Mouse (Mus musculus) intestine, embryonic 14.5 days (tissue): ENCODE measurements around the gene Tuba1c. TPM values are rescaled to one million over a fixed set of nuclear protein-coding genes. Genes with fewer than 3 reads are reported as not detected.

Source experiments
- ATAC-seq: fragments of 200-750 bp; cut with Nextera tagmentation; replicated peaks from 2 replicates; pipeline ENCODE4 v1.8.0; 2017; ENCODE audit warnings: low read depth, moderate number of reproducible peaks, moderate TSS enrichment, moderate library complexity; ENCODE audit not compliant: low FRiP score, low TSS enrichment
- DNase-seq: peaks from one replicate; pipeline ENCODE4 v3.0.0-alpha.2; 2018; ENCODE audit warnings: low spot score
- H3K27ac ChIP-seq: fragments of 300-500 bp; sonication (generic); 2 replicates; pipeline ENCODE4 v1.5.1; 2014; ENCODE audit warnings: low read depth, mild to moderate bottlenecking, control low read depth
- H3K27me3 ChIP-seq: fragments of 300-500 bp; sonication (generic); replicated peaks from 2 replicates; pipeline ENCODE4 v1.6.1; 2014; ENCODE audit warnings: low read length, control low read depth; ENCODE audit not compliant: control insufficient read depth, insufficient read depth
- H3K36me3 ChIP-seq: fragments of 300-500 bp; sonication (generic); 2 replicates; pipeline ENCODE4 v1.6.1; 2014; ENCODE audit warnings: low read length, control low read depth; ENCODE audit not compliant: control insufficient read depth, insufficient read depth
- H3K4me1 ChIP-seq: fragments of 300-500 bp; sonication (generic); replicated peaks from 2 replicates; pipeline ENCODE4 v1.6.1; 2014; ENCODE audit warnings: low read length, control low read depth, mixed read lengths; ENCODE audit not compliant: control insufficient read depth, insufficient read depth
- H3K4me2 ChIP-seq: fragments of 300-500 bp; sonication (generic); 2 replicates; pipeline ENCODE4 v1.6.1; 2014; ENCODE audit warnings: low read length
- H3K4me3 ChIP-seq: fragments of 300-500 bp; sonication (generic); 2 replicates; pipeline ENCODE4 v1.5.1; 2014; ENCODE audit warnings: low read depth, low read length, control low read depth, mixed read lengths
- H3K9ac ChIP-seq: fragments of 300-500 bp; sonication (generic); 2 replicates; pipeline ENCODE4 v1.6.1; 2014; ENCODE audit warnings: mild to moderate bottlenecking, low read length
- H3K9me3 ChIP-seq: fragments of 300-500 bp; sonication (generic); 2 replicates; pipeline ENCODE4 v1.6.1; 2016; ENCODE audit warnings: low read length, control low read depth; ENCODE audit not compliant: control insufficient read depth
- WGBS: fragments of 180-500 bp; shearing (Covaris S2); extraction: QIAGEN DNeasy Blood & Tissue Kit; methylation state at CpG from one replicate; pipeline ENCODE4 v1.1.7; 2014; 5-methylcytosine and 5-hydroxymethylcytosine counted together
- microRNA-seq: library from miRNA; unstranded; fragments of <30 nt; microRNA quantifications from one replicate; pipeline ENCODE4, GENCODE M21; 2016
- polyA plus RNA-seq: library from polyadenylated mRNA; unstranded; fragments of >200 nt; fragmentation: Nextera tagmentation; extraction: Ambion mirVana; gene quantifications from 2 replicates; pipeline ENCODE4 v1.2.1, GENCODE M21; 2014

Tuba1c gene
- polyA plus RNA-seq, 1 experiment from 2014 or later, result 276 TPM

DNA sequence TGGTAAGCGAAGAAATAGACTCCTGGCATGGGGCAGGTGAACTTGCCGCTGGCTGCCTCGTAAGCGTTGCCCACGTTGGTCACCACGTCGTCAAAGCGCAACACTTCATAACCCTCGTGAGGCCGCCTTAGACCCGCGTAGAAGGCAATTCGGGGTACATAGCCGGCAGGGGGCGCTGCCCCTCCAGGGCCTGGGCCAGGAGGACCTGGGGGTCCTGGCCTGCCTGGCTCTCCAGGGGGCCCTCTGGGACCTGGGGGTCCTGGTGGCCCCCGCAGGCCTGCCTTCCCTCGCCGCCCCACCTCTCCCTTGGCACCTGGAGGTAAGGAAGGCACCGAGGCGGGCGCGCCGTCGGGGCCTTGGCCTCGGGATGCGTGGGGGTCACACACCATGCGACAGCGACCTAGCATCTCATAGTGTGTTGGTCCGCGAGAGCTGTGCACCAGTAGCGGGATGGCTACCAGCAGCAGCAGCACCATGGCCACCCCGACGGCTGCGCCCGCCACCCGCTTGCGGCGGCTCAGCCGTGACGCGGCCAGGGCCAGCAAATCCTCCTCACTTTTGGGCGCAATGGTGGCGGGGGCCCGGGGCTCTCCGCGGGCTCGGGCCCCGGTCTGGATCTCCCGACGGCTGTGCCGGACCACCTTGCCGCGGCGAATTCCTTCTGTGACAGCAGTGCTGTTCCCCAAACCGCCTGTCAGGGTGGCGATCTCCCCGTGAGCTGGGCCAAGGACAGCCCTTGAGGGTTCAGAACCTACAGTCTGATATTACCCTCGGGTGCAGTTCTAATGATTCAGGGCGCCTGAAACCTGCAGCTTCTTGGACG is 57.8 kb downstream of the Tuba1c start, which contains the start of gene C1ql4:
TSS of gene C1ql4 (minus strand) at position 565 of the 823 bp plus-strand sequence.
- WGBS, result 10% methylated on average over 60 of the region's 60 CpGs
- no peak within 1 kb of the TSS for H3K9ac ChIP-seq

More for the DNA sequence above, 57.8 kb downstream of the Tuba1c start, which contains the start of gene C1ql4:
- Histone ChIP-seq H3K27ac (no peak within 1 kb of the TSS), H3K4me3 (peak within 1 kb of the TSS; percentile 18), H3K27me3 (peaks cover 94% of the 10 kb centered on the region), H3K9me3 (no peaks in the 10 kb centered on the region), H3K4me2 (peak within 1 kb of the TSS; percentile 43), H3K4me1 (peaks cover 18% of the 10 kb centered on the region), H3K36me3 (peaks cover 10% of the 10 kb centered on the region)
- ATAC-seq, result no peak
- peak; percentile 74 for DNase-seq

Small RNA genes within 50 kb of the gene (microRNA-seq; reads per million reads assigned to microRNA genes)
- gene Mir6960, result 1.4 reads per million, percentile 16 among the genes with 10 or more reads in this experiment

Other genes starting within 250 kb of the Tuba1c start
- not detected in 2 replicates for gene Wnt1, start 240.0 kb upstream of the Tuba1c start, polyA plus RNA-seq
- not detected in 2 replicates for gene Ddn, start 220.4 kb upstream of the Tuba1c start, polyA plus RNA-seq
- 77.0 and 77.3 TPM in 2 replicates for gene Prkag1, start 198.4 kb upstream of the Tuba1c start, polyA plus RNA-seq
- gene Kmt2d, start 158.7 kb upstream of the Tuba1c start, polyA plus RNA-seq, result 16.2 and 17.5 TPM in 2 replicates
- gene Rhebl1, start 135.4 kb upstream of the Tuba1c start, polyA plus RNA-seq, result 9.5 and 11.4 TPM in 2 replicates
- 0.62 and 1.0 TPM in 2 replicates for gene Dhh, start 131.4 kb upstream of the Tuba1c start, polyA plus RNA-seq
- gene Lmbr1l, start 111.7 kb upstream of the Tuba1c start, polyA plus RNA-seq, result 4.1 and 5.5 TPM in 2 replicates
- 1,667 and 1,776 TPM in 2 replicates for gene Tuba1b, start 95.3 kb upstream of the Tuba1c start, polyA plus RNA-seq
- not detected in 2 replicates for gene Gm49450, start 76.3 kb upstream of the Tuba1c start, polyA plus RNA-seq
- gene Tuba1a, start 76.2 kb upstream of the Tuba1c start, polyA plus RNA-seq, result 1,282 and 1,437 TPM in 2 replicates
- 54.4 and 56.3 TPM in 2 replicates for gene Prph, start 25.3 kb downstream of the Tuba1c start, polyA plus RNA-seq
- 25.4 and 27.7 TPM in 2 replicates for gene Troap, start 44.7 kb downstream of the Tuba1c start, polyA plus RNA-seq
- gene C1ql4, start 57.9 kb downstream of the Tuba1c start, polyA plus RNA-seq, result 0.16 TPM in 1 of 2 replicates, not detected in the other
- 16.3 and 20.2 TPM in 2 replicates for gene Dnajc22, start 63.3 kb downstream of the Tuba1c start, polyA plus RNA-seq
- gene Spats2, start 96.0 kb downstream of the Tuba1c start, polyA plus RNA-seq, result 38.4 and 41.4 TPM in 2 replicates
- gene Kcnh3, start 195.0 kb downstream of the Tuba1c start, polyA plus RNA-seq, result 0.39 and 0.51 TPM in 2 replicates
- 146 and 154 TPM in 2 replicates for gene Mcrs1, start 222.1 kb downstream of the Tuba1c start, polyA plus RNA-seq